Mouse (Mus musculus) frontal cortex, postnatal 36 days (tissue): ENCODE measurements at regions not wholly inside any gene's neighbourhood (a gene's known extent, or its start where the extent isn't known, plus 50 kb on each side); places are given as distances from the start of the nearest gene placed in this dataset.

Experiments used
- DNase-seq, 2 experiments: peaks; one replicate each; pipeline ENCODE4 v3.0.0; 2022; ENCODE audit warnings: low spot score in 2 of 2

DNA sequence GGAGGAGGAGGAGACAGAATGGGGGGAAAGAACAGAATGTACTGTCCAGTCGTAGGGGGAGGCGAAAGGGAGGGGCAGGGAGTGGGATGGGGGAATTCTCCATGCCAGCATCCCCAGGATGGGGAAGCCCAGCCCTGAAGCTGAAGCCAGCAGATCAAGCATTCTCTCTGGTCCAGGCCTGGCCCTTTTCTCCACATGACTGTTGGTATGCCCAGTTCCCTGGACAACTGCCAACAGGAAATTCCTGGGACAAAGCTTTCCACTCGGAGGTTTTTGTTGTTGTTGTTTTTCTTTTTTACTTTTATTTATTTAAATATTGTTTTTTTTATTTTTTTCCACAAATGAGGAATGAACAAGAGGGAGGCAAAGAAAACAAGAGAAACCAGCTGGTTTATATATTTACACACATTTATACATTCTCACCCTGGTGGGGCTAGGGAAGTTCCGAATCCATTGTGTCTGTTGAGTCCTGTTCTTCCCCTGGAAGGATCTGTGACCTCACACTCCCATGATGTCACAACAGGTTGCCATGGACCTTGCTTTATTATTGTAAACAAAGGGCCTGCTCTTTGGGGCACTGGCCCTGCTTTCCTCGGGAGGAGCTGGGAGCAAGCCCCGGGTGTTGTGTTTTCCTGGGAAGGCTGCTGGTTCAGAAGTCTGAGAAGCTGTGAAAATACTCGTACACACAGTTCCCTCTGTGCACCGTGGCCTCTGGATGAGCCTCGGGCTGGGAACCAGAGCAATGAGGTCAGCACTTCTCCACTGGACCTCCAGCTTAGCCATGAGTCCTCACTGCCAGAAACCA, 135.5 kb upstream of the Med13l start:
- no peak for DNase-seq

DNA sequence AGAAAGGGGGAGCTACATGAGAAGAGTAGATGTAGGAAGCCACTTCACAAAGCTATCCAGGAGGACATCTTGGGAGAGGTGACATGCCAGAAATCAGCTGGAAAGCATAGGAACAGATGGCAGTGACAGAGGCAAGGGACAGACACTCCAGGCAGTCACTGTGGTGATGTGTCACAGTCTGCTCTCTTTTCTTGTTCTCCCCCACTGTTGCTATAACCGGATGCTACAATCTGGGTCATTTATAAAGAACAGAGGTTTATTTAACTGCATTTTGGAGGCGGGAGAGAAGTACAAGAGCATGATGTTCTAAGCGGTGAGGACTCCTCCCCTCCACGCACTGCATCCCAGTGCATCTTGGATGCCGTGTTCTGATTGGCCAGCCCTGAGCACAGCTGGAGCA, 133.8 kb upstream of the Med13l start:
- DNase-seq: peak; percentile 68 to 78

DNA sequence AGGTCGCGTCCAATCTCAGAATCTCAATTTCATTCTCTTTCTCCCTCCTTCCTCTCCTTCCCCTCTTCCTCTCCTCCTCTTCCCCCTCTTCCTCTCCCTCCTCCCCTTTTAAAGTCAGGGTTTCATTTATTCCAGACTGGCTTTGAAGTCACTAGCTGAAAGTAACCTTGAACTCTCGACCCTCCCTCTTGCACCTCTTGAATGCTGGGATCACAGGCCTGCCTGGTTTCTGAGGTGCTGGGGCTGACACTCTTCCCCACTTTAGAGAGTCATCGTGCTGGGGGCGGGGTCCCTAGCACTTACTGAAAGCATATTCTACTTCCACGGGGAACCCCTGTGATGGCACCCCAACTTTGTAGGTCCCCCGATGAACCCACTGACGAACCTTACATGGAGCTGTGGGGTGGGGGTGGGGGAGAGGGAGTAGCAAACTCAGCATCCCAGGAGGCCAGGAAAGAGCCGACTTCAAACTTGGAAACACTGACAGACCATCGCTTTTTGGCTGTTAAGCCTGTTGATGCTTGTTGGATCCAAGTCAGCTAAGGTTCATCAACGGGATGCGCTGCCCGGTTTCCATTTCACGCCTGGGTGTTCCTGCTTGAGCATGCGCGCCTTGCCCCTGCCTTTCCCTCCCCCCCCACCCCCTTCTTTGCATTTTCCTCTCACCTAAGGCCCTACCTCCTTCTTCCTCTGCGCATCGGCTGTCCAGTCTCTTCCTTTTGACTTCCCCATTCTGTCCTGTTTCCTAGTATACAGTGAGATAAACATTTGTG, 132.0 kb upstream of the Med13l start:
- DNase-seq: no peak

DNA sequence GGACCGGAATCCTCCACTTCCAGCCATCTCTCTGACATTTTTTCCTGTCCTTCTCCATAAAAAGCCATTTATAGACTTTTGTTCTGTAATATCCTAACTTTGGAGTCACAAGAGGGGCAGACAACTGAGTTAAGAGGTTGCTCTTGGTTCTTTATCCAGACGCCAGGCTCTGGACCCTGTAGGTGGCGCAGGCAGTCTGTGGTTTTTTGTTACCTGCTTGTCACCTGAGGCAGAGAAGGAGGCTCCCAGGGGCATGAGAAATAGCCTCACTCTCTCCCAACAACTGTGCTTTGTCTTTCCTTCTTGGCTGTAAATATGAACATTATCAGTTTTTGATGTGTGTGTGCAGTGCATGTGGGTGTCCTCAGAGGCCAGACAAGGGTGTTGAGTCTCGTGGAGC, 126.9 kb upstream of the Med13l start:
- no peak for DNase-seq

DNA sequence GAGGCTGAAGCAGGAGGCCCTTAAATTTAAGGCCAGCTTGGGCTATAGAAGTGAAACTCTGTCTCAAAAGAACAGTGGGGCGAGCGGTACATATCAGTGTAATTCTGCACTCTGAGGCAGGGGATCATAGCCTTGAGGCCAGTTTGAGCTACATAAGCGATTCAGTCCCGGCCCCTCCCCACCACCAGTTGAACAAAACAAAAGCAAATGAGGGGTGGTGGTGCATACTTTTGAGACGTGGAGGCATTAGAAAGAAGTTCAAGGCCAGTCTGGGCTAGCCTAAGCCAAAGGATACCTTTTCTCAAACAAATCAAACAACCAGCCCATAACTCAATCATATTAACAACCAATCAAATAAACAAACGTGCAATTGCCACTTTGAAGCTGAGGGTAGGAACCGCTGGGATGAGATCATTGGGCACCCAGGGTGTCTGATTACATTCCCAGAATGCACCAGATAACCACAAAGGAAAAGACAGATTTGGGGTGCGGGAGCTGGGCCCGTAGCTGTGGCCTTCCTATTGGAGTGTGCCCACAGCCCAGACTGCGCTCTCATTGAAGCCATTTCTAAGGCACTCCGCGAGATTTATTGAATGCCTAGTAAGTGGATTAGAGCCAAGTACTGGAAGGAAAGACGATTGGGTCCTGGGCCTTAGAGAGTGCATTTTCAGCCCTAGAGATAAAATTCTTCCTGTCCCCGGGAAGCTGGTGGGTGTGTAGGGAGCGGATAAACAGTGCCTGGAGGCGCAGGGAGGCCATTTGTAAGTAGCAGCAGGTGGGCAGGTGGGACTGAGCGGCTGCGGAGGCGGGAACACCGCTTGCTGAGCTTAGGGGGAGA, 125.5 kb upstream of the Med13l start:
- no peak for DNase-seq

DNA sequence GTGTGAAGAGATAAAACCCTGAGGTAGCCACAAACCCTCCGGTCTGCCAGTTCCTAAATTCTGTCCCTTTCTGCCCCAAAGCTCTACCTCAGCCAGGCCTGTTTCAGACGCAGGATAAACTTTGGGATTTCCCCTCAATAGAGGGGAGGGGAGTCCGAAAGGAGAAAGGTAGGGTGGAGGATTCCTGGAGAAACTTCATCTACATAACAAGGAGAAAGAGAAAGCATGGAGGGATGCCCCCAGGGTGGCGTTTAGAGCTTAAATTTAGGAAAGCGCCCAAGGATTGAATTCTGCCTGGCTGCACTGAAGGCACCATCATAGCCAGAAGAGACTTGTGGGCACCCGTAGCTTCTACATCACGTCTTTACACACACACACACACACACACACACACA, 124.9 kb upstream of the Med13l start:
- no peak for DNase-seq

DNA sequence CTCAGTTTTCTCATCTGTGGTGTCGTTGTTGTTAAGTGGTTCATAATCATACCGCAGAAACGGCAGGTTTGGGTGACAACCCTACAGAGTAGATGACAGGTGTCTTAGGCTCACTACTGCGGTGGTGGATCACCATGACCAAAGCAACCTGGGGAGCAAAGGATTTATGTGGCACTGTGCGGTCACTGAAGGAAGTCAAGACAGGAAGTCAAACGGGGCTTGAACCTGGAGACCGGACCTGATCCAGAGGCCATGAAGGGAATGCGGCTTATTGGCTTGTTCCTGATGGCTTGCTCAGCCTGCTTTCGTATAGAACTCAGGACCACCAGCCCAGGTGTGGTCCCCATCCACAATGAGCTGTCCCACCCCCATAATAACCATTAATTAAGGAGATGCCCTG, 124.4 kb upstream of the Med13l start:
- no peak for DNase-seq

DNA sequence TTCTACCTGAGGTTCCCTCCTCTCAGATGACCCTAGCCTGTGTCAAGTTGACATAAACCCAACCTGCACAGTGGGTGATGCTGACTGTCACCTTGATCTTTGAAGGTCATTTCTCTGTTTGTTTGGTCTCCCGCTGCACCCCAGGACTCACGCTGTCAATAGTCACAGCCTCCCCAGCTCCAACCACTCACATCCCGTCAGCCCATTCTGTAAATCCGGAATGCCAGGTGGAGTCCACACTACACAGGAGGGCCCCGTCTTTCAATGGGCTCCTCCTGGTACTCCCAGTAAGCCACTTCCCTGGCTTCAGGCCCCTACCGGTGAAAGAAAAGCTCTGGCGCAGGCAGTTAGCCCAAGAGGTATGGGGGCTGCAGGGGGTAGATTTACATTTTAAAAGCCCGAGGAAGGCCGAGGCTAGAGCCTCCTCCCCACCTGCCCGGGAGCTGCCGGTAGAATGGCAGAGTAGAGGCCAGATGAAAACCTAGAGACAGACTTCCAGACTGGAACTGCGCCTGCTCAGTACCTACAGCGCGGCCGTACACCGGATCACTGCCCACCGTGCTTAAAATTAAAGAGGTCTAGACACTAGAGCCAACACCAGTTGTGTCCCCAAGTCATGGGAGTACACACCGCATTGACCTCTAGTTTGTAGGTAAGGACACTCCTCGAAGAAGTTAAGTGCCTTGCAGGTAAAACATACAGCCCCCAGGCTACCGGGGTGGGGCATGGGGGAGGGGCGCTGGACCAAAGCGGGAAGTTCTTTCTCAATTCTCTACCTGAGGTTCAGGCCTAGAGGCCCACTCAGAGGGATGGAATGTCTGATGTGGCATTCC, 123.8 kb upstream of the Med13l start:
- no peak for DNase-seq

DNA sequence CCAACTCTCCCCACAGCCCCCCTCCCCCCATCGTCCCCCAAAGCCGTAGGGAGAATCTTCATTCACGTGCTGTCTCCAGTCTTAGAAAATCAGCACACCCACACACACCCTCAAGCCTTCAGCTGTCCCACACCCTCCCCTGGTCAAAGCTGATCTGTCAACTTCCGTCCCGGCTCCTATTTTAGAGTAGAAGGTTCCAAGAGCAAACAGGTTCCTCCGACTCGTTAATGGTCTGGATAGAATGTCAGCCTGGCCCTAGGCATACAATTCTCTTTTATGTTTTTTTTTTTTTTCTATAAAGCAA, 123.2 kb upstream of the Med13l start:
- no peak for DNase-seq

DNA sequence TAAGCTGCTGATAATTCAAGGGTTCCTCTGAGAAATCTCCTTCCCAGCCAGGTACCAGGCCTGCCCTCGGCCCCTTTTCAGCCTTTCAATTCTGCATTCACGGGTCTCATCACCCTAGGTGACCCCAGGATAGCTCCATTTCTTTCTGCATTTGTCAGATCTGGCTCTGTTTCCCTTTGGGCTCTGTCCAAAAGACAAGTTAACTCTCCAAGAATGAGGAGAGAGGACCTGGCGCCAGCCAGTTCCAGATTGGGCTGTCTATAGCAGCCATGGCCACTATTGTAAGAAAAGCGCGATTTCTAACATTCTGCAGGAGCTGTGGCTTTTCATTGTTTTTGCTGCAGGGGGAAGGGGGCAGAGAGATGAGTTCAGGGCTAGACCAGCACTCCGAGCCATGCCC, 122.5 kb upstream of the Med13l start:
- no peak for DNase-seq

DNA sequence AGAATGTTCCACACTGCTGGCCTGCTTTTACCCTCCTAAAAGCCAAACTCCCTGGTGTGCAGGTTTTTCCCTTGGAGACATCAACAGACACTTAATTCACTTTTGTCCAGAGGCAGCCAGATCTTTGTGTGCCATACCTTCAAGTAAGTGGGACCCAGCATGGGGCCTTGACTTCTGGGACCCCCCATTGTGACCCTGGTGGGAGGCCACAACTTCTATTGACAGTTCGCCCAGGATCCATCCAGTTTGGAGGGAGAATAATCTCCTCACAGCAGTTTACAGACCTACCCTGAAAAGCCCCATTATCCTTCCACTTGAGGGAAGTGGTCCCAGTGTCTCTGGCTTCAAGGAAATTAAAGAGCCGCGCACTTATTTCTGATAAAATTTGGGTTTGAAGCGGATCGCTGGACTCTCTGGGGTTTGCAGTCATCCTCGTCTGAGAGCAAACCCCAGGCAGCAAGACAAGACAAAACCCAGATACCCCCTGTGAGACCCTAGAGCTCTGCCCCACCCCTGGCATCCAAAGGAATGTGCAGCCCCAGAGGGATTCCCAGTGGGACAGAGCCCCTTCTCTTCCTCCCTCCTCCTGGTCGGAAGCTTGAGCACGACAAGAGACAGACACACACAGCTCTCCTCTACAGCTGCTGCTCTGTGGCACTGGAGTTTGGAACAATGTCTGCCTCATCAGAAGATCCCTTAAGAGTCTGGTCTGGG, 115.8 kb upstream of the Med13l start:
- DNase-seq: no peak

DNA sequence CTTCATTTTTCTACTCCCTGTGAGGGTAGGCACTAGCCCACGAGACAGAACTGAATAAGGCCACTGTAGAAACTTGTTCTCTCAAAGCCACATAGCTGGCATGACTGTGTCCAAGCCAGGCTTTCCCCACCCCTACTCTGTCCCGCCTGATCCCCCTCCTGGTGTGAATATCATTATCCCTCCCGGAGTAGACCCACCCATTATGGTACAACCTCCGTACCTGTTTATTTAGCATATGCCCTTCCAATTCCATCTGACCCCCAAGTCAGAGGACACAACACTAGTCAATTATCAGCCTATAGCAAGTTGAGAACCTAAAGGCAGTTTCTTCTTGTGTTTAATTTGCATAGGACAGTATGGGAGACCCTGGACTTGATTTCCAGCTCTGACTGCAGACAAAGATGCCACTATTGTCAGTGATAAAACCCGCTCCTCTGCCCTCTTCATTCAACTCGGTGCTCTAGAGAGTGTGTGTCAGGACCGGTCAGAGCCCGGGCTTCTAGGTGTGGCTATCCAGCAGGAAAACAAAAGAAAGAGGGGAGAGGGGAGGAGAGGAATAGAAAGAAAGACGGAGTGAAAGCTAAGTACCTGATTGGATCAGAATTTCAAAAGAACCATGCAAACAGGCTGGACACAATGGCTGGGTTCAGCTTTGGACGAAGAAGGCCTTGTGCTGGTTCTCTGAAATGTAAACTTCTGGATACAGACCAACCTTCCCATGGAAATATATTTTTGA, 115.1 kb upstream of the Med13l start:
- DNase-seq: no peak

DNA sequence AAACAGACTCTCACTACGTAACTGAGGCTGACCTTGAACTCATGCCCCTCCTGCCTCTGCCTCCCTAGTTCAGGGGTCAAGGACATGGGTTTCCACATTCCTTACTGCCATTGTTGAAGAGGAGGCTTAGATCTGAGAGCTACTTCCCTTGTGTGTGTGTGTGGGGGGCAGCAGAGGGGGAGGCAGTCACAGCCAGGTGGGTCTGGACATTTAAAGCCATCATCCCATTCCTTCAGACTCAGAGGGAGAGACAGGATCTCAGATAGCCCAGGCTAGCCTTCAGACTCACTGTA, 114.5 kb upstream of the Med13l start:
- DNase-seq: no peak

DNA sequence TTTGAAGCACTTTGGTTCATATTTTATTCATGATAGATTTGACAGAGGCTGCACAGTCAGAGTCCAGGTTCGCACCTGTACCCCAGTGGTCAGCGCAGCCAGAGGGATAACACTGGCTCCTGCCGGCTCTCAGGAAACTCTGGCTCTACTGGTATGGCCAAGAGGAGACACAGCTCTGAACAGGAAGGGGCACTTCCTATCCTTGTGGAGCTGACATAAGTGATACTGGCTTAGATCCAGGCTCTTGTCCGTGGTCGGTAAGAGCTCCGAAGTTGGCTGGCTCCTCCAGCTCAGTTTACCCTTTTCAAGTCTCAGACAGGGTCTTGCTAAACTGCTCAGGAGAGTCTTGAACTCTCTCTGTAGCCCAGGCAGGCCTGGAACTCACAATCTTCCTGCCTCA, 113.6 kb upstream of the Med13l start:
- DNase-seq: no peak

DNA sequence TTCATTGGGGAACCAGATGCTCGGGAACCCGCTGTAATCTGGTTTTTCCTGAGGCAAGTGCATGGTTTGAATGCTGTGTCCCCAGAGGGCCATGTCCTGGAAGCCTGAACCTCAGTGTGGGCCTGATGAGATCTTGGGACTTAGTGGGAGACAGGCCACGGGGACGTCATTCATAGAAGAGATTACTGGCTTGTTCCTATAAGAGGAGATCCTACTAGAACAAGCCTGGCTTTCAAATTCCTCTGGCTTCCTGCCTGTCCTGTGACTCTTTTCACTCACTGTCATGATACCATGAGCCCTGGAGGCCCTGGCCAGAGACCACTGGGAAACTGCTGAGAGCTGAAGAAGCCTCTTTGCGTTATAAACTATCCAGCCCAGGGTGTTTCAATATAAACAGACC, 113.1 kb upstream of the Med13l start:
- DNase-seq: no peak

DNA sequence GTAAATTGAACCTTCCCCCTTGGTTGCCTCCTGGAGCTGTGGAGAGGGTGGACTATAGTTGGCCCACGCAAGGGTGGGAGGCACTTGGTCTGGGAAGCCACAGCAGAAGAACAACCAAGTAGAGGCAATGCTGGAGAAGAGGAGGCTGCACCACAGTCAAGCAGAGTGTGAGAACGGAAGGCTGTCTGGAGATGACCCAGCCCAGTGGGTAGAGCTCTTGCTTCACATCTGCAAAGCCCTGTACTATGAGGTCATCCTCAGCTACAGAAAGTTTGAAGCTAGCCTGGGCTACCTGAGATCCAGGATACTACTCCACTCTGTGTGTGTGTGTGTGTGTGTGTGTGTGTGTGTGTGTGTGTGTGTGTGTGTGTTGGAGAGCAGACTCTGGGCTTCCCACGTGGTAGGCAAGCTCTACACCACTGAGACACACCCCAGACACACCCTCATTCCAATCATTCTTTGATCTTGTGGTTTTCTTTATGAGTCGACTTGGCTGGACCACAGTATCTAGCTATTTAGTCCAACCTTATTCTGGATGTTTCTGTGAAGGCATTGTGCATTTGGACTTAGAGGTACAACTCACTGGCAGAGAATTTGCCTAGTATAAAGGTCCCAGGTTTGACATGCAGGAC, 111.5 kb upstream of the Med13l start:
- DNase-seq: no peak

DNA sequence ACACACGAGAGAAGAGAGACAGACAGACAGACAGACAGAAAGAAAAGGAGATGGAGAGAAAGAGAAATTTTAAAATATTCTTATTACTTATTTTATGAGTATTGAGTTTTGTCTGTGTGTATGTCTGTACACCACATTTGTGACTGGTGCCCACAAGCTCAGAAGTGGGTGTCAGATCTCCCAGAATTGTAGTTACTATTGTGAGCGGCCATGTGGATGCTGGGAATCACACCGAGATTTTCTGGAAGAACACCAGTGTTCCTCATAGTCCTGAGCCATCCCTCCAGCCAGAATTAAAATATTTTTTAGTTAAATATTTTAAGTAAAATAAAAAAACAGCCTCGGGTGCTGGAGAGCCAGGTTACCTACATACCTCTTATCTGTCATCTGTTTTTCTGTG, 110.6 kb upstream of the Med13l start:
- DNase-seq: peak in 1 of 2 experiments; percentile 34

DNA sequence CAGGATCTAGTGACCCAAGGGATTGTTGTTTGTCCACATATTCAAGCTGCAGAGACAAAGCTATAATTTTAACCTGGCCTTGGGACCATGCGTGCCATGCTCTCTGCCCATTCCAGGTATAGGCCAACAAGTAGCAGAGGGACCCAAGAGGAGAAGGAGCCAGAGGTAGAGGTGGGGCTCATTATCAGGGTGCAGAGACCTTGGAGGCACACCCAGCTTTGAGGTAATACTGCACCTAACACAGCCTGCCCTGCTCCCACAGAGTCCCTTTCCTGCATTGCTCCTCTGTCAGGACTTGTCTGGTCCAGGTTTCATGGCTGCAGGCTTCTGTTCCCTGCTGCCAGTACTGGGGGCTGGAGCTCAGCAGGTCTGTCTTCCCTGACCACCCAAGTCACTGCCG, 108.4 kb upstream of the Med13l start:
- no peak for DNase-seq

DNA sequence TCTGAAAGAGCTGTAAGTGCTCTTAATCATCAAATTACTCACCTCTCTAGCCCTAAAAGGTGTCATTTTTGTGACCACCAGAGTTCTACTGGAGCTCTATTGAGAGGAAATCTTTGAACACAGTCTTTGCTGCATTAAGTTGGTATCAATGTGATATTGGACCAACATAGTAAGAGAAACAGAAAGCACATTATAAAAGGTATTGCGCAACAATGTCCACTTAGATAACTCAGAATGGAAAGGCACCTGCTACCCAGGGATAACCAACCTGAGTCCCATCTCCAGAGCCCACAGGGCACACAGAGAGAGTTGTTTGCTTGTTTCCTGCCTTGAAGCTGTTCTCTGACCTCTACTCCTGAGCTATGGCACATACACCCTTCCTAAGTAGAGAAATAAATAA, 106.4 kb upstream of the Med13l start:
- no peak for DNase-seq

DNA sequence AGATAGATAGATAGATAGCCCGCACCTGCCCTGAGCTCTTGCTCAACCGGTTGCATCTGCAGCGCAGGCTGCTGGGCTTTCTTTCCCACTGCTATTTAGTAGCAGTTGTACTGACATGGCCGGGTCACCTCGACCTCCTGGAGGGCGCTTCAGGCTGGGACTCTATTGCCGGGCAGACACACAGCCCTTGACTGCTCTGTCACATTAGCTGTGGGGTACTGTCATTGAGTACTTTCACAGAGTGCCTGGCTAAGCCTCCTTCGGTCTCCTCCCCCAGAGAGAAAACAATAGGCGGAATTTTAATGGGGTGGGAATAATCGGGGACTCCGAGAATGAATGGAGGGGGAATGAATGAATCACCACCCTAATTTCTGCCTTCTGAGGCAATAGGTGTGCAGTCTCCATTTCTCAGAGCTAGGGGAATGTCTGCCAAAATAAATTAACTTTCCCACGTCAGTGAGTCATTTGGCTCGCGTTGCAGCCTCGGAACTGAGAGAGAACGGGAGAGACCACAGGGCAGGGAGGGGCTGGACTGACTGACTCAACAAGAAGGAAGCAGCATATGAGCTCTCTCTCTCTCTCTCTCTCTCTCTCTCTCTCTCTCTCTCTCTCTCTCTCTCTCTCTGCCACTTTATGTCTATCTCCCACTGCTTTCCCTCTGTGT, 101.6 kb upstream of the Med13l start:
- DNase-seq: peak; percentile 68 to 71
